In the genomic region with DNA sequence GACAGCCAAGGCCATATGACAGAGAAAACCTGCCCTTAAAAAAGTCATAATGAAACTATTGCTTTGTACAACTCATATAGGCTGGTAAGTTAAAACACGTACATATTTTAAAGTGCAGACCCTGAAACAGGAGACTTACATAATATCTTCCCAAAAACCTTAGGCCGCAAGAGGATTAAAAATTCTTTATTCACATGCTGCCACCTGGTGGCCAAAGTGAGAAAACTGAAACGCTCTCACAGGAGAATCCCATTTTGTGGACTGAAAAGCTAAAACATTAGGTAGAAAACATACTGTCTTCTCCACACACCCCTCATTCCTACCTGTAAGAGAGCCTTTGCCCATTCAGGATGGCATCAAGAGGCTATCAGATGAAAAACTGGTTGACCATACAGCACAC, we compare ENCODE assay signal across 8 mouse cellular contexts. TPM values are rescaled to one million over a fixed set of nuclear protein-coding genes. Genes with fewer than 3 reads are reported as not detected.
DNase-seq lines count a peak whose midpoint lies in the region; ATAC-seq lines count a peak whose summit lies in the region.

No protein-coding gene starts in this region.

- intact Hi-C loops in left cerebral cortex, postnatal 36 days (cut with DNase I), result loop anchor here (1.0 to 10.0 kb wide), 4 partner anchors 41 to 537 kb away; partner anchors contain the start of genes Aco1 and Dnaja1

- DNase-seq in ovary, postnatal 14 days (ENCODE audit: low spot score), result peak; percentile 62
- DNase-seq in ovary, adult 18-20 months (ENCODE audit: low spot score), result no peak
- peak; percentile 37 for DNase-seq in adrenal gland, adult 2 months
- peak; percentile 84 for DNase-seq in embryo, embryonic 10.5 days (ENCODE audit: low spot score)
- peak; percentile 76 for DNase-seq in induced T-regulatory cell, adult 2 months (ENCODE audit: low read depth)
- peak; percentile 48 to 73 for DNase-seq in left cerebral cortex, postnatal 36 days (ENCODE audit: low spot score in 2 of 2)
- DNase-seq in retina, embryonic 14.5 days (ENCODE audit: low spot score), result peak; percentile 82

- no peak for ATAC-seq in inflammation-experienced regulatory T-cells, adult 6 months

RNA-seq across cellular contexts. Expression of gene Aptx, which starts 21.1 kb away (rescaled TPM):
- total RNA-seq in adrenal gland, adult 2 months (2021), result 10 to 100 TPM; 16.1 to 18.5 TPM
- 2.4 and 2.6 TPM in 2 replicates for polyA plus RNA-seq in adrenal gland, adult 2 months (2012; rRNA removed)
- 10 to 100 TPM; 28.1 to 29.8 TPM for total RNA-seq in left cerebral cortex, postnatal 36 days (2021)
- 10 to 100 TPM; 28.8 to 46.4 (median 43.7) TPM for polyA plus RNA-seq in inflammation-experienced regulatory T-cells, adult 6 months (2017; shearing (Covaris generic))

RNA-seq across cellular contexts. Expression of gene Dnaja1, which starts 40.0 kb away (rescaled TPM):
- total RNA-seq in adrenal gland, adult 2 months (2021), result 100 to 1,000 TPM; 204 to 715 TPM
- polyA plus RNA-seq in adrenal gland, adult 2 months (2012; rRNA removed), result 0.98 and 1.4 TPM in 2 replicates
- total RNA-seq in left cerebral cortex, postnatal 36 days (2021), result 100 to 1,000 TPM; 267 to 314 TPM
- 100 to 1,000 TPM; 482 to 526 (median 512) TPM for polyA plus RNA-seq in inflammation-experienced regulatory T-cells, adult 6 months (2017; shearing (Covaris generic))
